Mouse (Mus musculus): ENCODE results near the gene Tmed9.
"Not testable (repeated sequence)": the region's sequence is repeated elsewhere in the genome, so short reads cannot be mapped to it uniquely, and the experiment has no call there.

Tmed9 gene

DNA sequence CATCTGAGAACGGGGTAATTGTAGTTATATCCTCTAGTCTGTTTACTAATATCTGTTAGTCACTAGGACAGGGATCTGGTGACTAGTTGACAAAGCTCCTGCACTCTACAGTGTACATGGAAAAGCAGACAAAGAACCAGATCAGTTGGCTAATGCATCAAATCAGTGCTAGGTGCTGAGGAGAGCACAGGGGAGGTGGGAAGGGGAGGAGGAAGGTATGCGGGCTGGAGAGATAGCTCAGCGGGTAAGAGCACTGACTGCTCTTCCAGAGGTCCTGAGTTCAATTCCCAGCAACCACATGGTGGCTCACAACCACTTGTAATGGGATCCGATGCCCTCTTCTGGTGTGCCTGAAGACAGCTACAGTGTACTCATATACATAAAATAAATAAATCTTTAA is 5.0 kb upstream of the Tmed9 start:
- DNase-seq: not testable (repeated sequence)

DNA sequence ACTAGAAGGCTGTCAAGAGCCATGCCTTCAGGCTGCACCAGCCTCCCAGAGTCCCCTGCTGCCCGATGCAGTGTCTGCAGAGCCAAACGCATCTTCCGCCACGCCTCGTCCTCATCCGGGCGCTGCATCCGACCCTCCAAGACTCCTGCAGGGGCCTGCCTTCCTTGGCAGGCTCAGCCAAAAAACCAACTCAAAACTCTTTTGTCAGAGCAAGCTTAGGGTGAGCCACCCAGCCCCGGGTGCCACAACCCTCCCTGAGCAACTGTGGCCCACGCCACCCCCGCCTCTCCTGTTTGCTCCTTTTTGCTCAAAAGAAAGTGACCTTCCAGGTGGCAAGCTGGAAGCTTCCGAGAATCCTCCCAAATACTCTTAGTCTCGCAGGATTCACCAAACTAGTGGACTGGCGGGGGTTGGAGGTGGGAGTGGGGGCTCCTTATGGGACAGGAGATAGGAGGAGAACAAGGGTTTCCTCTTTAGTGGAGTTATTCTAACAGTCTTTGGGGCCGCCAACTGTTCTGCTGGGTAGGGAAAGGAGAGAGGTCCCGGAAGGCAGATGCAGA is 3.7 kb upstream of the Tmed9 start:
- no peak for DNase-seq

DNA sequence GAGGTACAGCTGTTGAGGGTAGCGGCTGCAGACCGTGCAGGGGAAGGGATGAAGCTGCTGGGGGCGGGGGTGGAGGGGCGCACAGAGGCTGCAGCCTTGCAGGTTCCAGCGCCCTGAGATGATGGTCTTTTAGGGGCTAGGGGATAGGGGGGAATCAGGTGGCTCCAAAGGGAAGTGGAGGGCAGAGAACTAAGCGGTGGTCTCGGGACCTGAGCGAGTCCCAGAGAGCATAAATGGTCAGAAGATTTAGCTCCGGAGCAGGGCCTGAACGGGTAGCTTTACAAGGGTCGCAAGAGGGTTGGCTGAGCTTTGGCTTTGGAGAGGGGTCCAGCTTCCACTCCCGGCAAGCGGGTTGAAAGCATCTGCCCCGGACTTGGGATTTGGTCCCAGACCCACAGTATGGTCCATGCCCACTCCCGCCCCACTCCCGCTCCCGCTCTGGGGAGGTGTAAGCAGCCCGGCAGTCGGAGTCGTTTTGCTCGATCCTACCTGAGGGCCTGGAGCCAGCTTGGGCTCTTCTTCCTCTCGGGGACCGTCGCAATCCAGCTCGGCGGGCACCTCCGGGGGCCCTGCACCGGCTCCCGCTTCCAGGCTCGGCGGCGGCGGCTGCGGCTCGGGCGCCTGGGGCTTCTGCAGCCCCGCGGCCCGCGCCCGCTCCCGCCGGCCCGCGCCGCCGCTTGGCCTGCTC is 3.1 kb upstream of the Tmed9 start:
- DNase-seq: peak; percentile 55

DNA sequence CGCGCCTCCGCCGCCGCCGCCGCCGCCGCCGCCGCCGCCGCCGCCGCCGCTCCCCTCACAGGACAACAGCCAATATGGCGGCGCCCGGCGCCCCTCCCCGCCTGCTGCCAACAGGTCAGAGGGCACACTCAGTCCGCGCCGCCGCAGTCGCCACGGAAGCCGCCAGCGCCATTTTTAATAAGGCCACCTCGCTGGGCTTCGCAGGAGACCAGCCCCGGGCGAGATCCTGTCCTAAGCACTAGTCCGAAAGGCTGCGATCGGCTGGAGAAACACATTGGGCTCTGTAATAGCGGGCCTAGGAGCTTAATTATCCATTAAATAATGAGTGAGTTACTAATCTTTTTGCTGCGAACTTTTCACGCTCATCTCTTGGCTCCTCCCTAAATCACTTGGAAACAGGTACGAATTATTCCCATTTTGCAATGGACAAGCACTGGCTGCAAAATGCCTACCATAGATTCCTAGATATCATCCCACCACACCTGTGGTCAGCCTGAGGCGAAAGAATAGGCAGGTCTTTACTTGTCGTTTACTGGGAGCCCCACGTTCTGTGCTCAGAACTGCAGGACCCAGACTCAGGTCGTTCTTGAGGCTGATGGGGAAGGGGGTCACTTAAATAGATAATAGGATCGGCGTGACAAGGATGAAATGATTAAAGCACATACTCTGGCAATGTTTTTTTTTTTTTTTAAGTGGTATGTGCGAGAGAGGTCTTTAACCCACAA is 2.3 kb upstream of the Tmed9 start, which contains the start of gene Fam193b:
TSS of gene Fam193b (minus strand) at position 94 of the 725 bp plus-strand sequence.
- peak; percentile 91 for DNase-seq

DNA sequence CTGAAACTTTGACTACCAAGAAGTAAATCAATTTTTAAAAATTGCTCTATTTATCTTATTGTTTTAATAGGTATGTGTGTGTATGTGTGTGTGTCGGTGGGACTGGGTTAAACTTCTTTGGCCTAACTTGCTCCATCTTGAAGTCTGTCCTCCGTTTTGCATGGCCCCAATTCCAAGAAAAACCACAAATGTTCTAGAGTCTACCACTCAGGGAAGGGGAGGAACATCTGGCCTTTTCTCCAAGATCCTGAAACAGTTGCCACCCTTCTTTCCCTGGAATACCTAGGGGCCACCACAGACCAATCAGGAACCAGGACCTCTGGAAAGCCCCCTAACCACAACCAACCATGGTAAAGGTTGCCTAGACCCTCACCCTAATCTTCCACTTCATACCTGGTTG is 1.6 kb upstream of the Tmed9 start:
- DNase-seq: no peak

DNA sequence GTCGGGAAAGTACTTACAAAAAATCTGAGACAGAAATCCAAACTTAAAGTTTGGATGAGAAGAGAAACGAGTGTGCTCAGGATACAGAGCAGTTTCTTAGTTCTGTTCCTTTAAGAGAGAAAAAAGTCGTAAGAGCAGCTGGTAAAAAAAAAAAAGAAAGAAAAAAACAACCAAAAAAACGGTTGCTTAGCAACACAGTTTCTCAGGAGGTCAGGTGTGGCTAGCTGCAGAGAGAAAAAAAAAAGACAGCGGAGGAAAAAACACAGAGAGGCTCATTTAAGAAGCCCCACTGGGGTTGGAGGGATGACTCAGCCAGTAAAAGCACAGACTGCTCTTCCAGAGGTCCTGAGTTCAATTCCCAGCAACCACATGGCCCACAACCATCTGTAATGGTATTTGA is 789 bp downstream of the Tmed9 start:
- no peak for DNase-seq

DNA sequence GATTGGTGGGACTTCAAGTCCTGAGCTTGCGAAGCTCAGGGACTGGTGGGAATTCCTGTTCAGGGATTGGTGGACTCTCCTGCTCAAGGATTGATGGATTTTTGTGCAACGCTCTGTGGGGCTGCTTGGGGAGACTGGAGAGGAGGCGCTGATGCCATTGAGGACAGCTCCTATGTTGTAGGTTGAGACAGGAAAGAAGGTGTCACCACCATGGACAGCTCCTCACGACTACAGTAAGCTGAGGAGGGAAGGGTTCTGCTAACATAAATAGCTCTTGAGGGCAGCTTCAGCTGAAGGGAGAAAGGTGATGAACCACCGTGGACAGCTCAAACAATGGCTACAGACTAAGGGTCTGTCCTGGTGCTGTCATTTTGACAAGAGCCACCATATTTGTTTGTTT is 2.4 kb downstream of the Tmed9 start:
- no peak for DNase-seq

DNA sequence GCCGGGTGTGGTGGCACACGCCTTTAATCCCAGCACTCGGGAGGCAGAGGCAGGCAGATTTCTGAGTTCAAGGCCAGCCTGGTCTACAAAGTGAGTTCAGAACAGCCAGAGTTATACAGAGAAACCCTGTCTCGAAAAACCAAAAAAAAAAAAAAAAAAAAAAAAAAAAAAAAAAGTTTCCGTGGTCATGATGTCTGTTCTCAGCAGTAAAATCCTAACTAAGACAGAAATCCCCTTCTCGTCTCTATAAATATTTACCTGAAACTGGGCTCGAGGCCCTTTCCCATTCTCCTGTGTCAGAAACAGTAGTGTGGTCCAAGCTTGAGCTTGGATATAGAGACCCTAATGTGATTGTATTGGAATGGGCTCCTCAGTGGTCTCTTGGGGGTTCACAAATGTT is 3.3 kb downstream of the Tmed9 start:
- DNase-seq: not testable (repeated sequence)

DNA sequence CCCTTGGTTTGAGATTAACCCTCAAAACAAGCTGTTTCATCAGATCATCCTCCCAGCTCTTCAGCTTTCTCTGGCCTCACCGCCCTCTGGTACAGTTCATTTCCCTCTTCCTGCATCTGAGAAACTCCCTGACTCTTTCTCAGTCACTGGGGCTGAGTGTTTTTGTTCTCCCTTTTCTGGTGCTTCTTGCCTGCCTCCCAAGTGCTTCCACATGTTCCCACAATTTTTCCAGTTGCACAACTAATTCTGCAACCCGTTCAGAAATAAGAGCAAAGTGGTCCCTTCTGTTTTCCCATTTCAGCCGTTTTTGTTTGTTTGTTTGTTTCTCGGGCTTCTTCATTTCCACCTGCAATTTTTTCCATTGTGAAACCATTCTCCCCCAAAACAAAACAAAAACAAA is 4.6 kb downstream of the Tmed9 start:
- DNase-seq: no peak

DNA sequence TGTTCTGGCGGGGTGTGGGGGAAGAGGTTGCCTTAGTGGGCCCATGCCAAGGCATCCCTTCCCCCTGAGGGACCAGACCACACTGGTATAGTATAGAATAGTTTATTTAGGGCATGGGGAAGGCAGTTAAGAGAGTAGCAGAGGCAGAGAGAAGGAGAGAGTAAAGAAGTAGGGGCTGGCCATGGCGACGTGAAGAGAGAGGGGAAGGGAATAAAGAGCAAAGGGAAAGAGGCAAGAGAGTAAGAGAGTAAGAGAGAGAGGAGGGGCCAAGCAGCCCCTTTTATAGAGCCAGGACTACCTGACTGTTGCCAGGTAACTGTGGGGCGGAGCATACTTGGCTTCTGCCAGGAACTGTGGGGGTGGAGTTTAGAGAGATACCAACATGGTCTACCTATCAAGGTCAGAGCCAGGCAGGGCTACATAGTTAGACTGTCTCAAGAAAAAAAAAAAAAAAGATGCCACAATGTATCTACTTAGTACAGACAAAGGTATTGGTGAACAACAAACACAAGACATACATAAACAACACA is 18.5 kb downstream of the Tmed9 start:
- no peak for DNase-seq

DNA sequence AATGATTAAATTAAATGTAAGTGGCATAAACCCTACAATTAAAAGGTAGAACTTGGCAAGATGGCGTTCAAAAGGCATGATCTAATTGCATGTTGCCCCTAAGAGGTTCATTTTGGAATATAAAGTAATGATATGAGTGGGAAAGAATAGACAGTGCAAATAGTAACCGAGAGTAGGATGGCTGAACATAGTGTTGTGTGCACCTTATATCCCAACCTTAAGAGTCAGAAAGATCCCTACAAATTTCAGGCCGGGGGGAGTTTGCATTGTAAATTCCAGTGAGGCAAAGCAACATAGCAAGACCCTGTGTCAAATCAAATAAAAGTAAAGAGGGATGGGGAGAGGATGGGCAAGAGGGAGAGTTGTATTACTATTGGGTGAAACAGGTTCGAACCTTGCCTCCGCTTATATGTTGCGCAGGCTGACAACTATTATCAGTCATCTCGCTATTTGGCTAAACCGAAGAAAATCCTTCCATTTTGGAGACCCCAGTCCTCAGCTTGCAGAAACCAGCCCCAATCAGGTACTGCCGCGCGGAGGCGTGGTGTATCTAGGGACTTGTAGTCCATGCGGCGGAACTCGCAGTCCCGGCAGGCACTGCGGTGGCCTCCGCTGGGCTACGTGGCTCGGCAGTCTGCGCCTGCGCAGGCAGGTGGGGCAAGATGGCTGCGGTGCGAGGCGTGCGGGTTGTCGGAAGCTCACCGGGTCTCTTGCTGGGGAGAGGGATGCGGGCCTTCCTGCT is 19.2 kb downstream of the Tmed9 start:
- peak; percentile 98 for DNase-seq

DNA sequence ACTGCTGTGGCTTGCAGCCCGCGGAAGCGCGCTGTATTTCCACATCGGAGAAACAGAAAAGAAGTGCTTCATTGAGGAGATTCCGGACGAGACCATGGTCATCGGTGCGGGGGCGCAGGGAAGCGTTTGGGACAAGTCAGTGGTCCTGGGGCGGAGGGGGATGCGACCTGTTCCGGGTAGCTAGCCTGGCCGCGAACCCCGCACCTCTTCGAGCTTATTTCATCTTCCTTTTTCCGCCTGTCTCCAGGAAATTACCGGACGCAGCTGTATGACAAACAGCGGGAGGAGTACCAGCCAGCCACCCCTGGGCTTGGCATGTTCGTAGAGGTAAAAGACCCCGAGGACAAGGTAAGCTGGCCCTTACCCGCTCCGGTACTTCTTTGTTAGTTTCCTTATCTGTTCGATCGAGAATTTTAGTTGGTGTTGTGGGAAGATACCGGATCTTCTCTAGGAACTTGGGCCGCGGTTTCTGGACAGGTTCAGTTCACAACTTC is 19.8 kb downstream of the Tmed9 start:
- DNase-seq: no peak

DNA sequence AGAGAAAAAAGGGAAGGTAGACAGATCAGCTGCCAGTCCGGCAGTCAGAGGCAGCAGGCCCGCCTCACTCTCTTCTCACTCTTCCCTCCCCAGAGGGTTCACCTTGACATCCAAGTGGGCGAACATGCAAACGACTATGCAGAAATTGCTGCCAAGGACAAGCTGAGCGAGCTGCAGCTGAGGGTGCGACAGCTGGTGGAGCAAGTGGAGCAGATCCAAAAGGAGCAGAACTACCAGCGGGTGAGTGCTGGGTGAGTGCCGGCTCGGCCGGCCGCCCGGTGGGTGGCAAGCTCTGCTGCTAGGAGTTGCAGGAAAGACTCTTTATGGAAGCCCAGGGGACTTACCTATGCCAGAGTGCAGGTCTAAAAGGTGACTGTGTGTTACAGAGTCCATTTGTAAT is 21.8 kb downstream of the Tmed9 start:
- peak; percentile 66 for DNase-seq

DNA sequence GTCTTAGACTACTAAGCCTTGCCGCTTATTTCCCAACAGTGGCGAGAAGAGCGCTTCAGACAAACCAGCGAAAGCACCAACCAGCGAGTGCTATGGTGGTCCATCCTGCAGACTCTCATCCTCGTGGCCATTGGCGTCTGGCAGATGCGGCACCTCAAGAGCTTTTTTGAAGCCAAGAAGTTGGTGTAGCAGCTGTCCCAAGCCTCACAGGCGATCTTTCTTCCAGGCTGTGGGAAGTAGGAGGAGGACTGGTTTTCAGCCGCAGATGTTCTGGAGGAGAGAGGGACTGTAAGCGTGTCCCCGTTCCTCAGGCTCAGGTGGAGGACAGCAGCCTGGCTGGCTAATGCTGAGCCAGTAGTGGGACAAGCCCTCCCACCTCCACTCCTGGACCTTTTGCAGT is 23.3 kb downstream of the Tmed9 start:
- DNase-seq: no peak

DNA sequence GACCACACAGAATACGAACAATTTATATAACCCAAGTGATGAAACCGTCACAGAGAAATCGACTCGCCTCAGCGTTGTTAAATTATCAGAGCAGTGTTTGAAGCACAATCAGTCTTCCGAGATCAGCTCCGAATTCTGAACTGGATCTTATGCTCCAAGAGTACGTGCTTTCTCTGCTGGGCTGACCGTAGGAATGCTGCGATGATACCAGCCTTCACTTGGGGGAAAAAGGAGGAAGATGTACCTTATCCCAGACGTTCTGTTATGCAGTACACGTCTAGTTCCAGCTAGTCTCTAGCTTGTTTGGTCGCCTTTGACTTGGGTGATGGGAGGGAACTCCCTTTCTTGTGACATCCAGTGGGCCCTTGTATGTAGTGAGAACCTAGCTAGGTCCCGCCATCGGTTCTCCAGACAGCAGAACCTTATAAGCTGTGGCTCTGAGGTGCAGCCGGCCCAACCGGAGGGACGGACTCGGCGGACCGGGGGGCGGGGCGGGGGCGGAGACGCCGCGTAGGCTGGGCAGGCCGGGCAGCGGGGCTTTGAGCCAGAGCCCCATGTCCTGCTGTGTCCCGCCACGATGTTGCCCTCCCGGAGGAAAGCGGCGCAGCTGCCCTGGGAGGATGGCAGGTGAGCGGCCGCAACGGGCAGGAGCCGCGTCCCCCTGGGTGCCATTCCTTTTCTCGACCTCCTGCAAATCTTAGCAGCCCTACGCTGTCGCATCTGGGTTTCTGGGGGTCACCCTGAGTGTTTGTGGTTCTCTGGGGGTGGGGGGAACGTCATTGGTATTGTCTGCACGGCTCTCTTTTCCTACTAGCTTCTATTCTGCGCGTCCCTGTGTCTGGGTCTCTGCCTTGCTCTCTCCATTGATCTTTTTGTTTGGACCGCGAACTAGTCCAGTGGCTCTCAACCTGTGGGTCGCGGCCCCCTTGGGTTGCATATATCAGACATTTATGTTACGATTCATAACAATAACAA is 26.3 kb downstream of the Tmed9 start, which contains the start of gene B4galt7:
TSS of gene B4galt7 (plus strand) at position 331 of the 975 bp plus-strand sequence.
- DNase-seq: peak; percentile 85

DNA sequence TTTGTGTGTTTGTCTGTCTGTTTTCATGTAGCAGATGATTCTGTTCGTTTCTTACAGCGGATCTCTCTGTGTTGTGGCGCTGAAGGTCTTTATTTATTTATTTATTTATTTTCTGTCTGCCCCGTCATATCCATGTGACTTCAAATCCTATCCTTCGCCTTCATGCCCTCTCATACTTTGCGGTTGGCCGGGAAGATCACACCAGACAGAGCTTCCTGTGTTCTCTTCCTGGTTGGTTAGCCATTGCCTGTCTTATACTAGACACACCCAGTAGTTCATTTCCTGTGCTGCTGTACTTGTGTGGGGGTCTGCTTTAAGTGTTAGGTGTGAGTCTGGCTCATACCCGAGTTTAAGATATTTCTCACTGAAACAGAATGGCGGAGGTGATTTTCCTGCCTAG is 27.1 kb downstream of the Tmed9 start:
- no peak for DNase-seq

DNA sequence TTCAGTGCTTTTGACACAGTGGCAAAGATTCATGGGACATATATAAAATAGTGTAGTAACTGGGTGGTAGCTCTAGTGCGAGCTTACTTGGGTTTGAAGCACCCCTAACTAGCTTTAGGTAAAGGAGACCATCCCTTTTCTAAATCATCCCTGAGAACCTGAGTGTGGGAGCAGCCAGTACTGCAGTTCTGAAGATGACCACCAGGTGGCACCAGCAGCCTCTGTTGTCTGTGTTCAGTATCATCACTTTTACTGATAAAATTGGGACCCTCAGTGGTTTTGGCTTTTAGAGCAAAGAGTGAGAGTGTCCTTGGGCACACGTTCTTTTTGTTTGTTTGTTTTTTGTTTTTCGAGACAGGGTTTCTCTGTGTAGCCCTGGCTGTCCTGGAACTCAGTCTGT is 28.1 kb downstream of the Tmed9 start:
- DNase-seq: peak; percentile 69

DNA sequence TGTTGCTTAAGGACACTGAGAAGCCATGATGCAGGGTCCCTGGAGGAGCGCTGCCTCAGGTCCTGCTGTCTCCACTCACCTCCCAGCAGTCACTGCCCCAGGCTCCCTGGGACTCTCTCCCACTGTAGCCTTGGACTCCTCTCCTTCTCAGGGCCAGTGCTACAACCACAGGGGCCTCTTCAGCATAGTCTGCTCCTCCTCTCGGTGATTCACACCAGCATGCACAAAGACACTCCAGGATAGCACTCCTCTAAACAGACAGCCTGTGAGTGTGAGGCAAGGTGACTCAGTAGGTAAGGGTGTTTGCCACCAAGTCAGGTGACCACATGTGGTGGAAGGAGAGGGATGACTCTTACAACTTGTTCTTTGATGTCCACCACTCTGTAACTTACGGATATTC is 31.1 kb downstream of the Tmed9 start:
- no peak for DNase-seq

DNA sequence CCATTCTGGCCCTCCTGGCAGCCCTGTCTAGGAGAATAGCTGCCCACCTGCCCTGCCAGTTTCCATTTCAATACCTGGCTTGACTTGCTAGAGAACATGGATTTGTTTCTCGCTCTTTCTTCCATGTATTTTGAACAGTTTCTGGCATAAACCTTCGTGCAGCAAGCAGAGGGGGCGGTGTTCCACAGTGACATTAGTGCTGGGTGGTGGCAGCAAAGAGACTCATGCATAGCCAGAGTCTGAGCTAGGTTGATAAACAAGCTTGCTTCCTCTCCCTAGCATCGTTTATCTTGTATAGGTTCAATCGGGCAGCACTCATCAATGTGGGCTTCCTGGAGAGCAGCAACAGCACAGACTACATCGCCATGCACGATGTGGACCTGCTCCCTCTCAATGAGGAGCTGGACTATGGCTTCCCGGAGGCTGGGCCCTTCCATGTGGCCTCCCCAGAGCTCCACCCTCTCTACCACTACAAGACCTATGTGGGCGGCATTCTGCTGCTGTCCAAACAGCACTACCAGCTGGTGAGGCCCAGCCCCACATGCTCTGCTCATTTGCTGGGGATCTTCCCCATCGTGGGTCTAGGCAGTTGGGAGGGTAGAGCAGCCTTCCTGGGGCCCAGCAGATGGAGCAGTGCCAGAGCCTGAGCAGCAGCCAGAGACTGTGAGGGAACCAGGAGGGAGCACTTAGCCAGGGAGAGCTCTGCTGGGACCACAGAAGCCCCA is 33.5 kb downstream of the Tmed9 start:
- no peak for DNase-seq

DNA sequence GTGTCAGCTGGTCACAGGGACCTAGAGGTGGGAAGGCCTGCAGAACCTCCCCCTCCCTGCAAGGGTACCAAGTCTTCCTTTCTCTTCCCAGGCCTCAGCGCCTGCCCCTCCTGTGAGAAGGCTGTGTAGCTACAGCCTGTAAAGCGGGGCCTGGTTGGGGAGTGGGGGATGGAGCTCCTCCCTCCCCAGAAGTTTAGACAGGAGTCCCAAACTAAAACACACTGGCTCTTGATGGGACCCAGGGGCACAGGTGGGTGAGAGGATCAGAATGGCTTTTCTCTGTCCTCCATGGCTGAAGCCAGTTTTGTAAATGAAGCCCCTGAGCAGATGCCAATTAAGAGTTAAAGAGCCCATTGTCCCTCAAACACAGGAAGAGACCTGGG is 34.1 kb downstream of the Tmed9 start:
- DNase-seq: no peak

DNA sequence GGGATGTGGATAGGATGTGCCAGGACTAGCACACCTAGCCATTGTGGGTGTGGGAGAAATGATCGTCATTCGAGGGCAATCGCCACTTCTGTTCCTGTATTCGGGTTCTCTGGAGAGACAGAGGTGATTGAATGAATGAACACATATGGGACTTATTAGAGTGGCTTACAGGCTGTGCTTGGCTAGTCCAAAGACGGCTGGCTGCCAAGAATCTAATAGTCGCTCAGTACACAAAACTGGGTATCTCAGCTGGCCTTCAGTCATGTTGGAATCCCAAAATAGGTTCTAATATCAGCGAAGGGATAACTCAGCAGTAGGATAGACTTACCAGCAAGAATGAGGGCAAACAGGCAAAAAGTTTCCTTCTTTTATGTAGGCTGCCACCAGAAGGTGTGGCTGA is 38.5 kb downstream of the Tmed9 start:
- DNase-seq: no peak
